Mouse (Mus musculus) stomach, postnatal 0 days (tissue): ENCODE results near the gene Pin1.

Experiments used
- CTCF ChIP-seq: IDR thresholded peaks from 2 replicates; pipeline ENCODE4 v1.5.1; 2016; ENCODE audit warnings: antibody characterized with exemption, low read depth, mild to moderate bottlenecking, moderate library complexity
- EP300 ChIP-seq: optimal IDR thresholded peaks from 2 replicates; pipeline ENCODE3; 2016; ENCODE audit warnings: antibody characterized with exemption

GRCm38 (mm10) chr9:20697466-20697865, 45.6 kb downstream of the Pin1 start:
- no peak for TF ChIP-seq CTCF
- no peak for TF ChIP-seq EP300
